Comparison of ENCODE assay signal across 25 mouse cellular contexts in the genomic region with DNA sequence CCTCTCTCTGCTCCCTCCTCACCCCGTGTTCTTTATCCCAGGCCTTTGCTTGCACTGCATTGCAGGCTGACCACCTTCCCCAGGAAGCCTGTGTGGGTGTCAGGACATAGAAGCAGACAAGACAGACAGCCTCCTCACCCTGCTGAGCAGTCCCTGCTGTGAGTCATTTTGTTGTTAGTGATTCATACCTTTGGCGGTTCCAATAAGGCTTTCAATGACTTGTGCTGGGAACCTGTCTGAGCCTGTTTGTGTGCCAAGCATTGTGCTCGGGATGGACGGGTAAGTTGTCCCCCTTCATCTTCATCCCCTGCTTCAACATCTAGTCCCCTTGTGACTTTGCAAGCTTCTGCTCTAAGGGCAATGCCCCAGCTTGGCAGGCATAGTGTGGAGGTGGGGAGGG. TPM values are rescaled to one million over a fixed set of nuclear protein-coding genes. Genes with fewer than 3 reads are reported as not detected.
DNase-seq lines count a peak whose midpoint lies in the region; ATAC-seq and TF ChIP-seq lines count a peak whose summit lies in the region.
"Had no signal": no experiment of that assay in that cellular context is flagged by ENCODE, and none has a peak within 500 bp of the region (broad histone marks: within the 10 kb centered on the region; RNA-seq: fewer than 3 reads in every experiment).

No protein-coding gene starts in this region.

- DNase-seq in frontal cortex, postnatal 14 days (ENCODE audit: low spot score in 2 of 2), result no peak
- DNase-seq in 3T3-L1 (ENCODE audit: low read depth, low spot score), result peak; percentile 86
- no peak for DNase-seq in Patski (ENCODE audit: low read depth, low spot score)
- DNase-seq in forebrain, embryonic 10.5 days (ENCODE audit: extremely low spot score, low spot score), result no peak
- DNase-seq in left cerebral cortex, postnatal 10 days (ENCODE audit: extremely low spot score in 1 of 2, low spot score in 2 of 2), result no peak
- DNase-seq in retina, postnatal 1 day, result no peak

- H3K4me1 ChIP-seq in forebrain, embryonic 10.5 days, result peaks cover 34% of the 10 kb centered on the region

- in situ Hi-C loops in Patski (cut with MboI; ENCODE audit: low pct_unique_long_range_greater_than_20kb), result loop anchor here (10.0 kb wide), 1 partner anchor 131 kb away; a partner anchor contains a TSS

- POLR2A ChIA-PET in Patski (lab: Charles Lee), result no interaction called here

- ATAC-seq in frontal cortex, adult (ENCODE audit: low TSS enrichment), result peak; percentile 64
- ATAC-seq in Patski, result peak; percentile 46

- no peaks in the 10 kb centered on the region for H3K36me3 ChIP-seq in myocyte (ENCODE audit: control insufficient read depth, insufficient read depth)
- no peaks in the 10 kb centered on the region for H3K36me3 ChIP-seq in forebrain, embryonic 10.5 days (replicated peaks)
- H3K36me3 ChIP-seq: embryonic facial prominence, embryonic 13.5 days; hindbrain, embryonic 12.5 days; midbrain, embryonic 12.5 days had no signal

- TF ChIP-seq CTCF in Patski (IDR thresholded peaks at IDR 0.05), result no peak

- H3K27me3 ChIP-seq in Patski (no peaks in the 10 kb centered on the region), myocyte (ENCODE audit: control insufficient read depth, insufficient read depth, insufficient read length) (no peaks in the 10 kb centered on the region)
- H3K27me3 ChIP-seq in forebrain, embryonic 10.5 days (ENCODE audit: poor library complexity, severe bottlenecking), result peaks cover 47% of the 10 kb centered on the region

- no peak overlapping the region for H3K27ac ChIP-seq in forebrain, embryonic 10.5 days
- H3K27ac ChIP-seq: embryonic facial prominence, embryonic 13.5 days; hindbrain, embryonic 12.5 days; midbrain, embryonic 12.5 days had no signal

- no peaks in the 10 kb centered on the region for H3K9me3 ChIP-seq in forebrain, embryonic 10.5 days
- H3K9me3 ChIP-seq: embryonic facial prominence, embryonic 13.5 days; hindbrain, embryonic 12.5 days; midbrain, embryonic 12.5 days had no signal

- H3K79me2 ChIP-seq in myocyte (ENCODE audit: control insufficient read depth, insufficient read depth), result no peaks in the 10 kb centered on the region

- WGBS in forebrain, embryonic 10.5 days, result 69% methylated on average over 4 of the region's 4 CpGs

- intact Hi-C loops in left cerebral cortex, postnatal 10 days (cut with DNase I), result loop anchor here (10.0 kb wide), 1 partner anchor 171 kb away; a partner anchor contains a TSS

- H3K4me3 ChIP-seq in myocyte, result no peak overlapping the region
- H3K4me3 ChIP-seq in forebrain, embryonic 10.5 days, result no peak overlapping the region
- H3K4me3 ChIP-seq: embryonic facial prominence, embryonic 13.5 days; hindbrain, embryonic 12.5 days; midbrain, embryonic 12.5 days had no signal

- CTCF ChIA-PET in Patski (lab: Charles Lee), result interaction anchor here (0.7 to 1.8 kb wide), 16 partner anchors 9 to 169 kb away, joined by 3 to 8 read pairs (median 3); a partner anchor contains a TSS

- H3K4me2 ChIP-seq in myocyte (ENCODE audit: low read depth), result peak overlapping the region; percentile 45
- H3K4me2 ChIP-seq: embryonic facial prominence, embryonic 13.5 days; hindbrain, embryonic 12.5 days; liver, embryonic 11.5 days; midbrain, embryonic 12.5 days had no signal

- no peak for TF ChIP-seq POLR2A in myocyte (IDR thresholded peaks at IDR 0.05; ENCODE audit: insufficient read length, low read depth)

- H3ac ChIP-seq in myocyte (ENCODE audit: control insufficient read depth, insufficient read length), result no peak overlapping the region

TF ChIP-seq in myocyte, 11 proteins besides CTCF, POLR2A, EP300 and RAD21:
- TF ChIP-seq TCF3 (IDR thresholded peaks at IDR 0.05; ENCODE audit: insufficient read length, low read depth) (no peak), MYOG (IDR thresholded peaks at IDR 0.05; ENCODE audit: control insufficient read depth in 1 of 3, insufficient read depth in 1 of 3, insufficient read length in 2 of 3, low read depth in 2 of 3) (no peak), MAX (IDR thresholded peaks at IDR 0.05; ENCODE audit: low read depth) (no peak), E2F4 (IDR thresholded peaks at IDR 0.05; ENCODE audit: insufficient read depth) (no peak), TCF12 (IDR thresholded peaks at IDR 0.05; ENCODE audit: insufficient read depth, poor library complexity, severe bottlenecking) (no peak)

RNA-seq across cellular contexts. Expression of a gene that starts 5.1 kb away (rescaled TPM):
- polyA plus RNA-seq in Patski (2021), result 0.30 TPM
- polyA plus RNA-seq in myocyte (2012; fragmentation: generic; extraction: Trizol), result not detected
- polyA plus RNA-seq in forebrain, embryonic 10.5 days (2016; fragmentation: Nextera tagmentation; extraction: Ambion mirVana), result 0.05 and 0.12 TPM in 2 replicates
- total RNA-seq in left cerebral cortex, postnatal 10 days (2021), result under 1 TPM; 0.16 to 0.17 TPM
- total RNA-seq: gastrocnemius, postnatal 4 days; megakaryocyte, adult 5-6 weeks; monocyte, adult 5-6 weeks had no signal
- polyA plus RNA-seq: liver, postnatal 0 days had no signal

RNA-seq across cellular contexts. Expression of a gene that starts 12.9 kb away (rescaled TPM):
- polyA plus RNA-seq in Patski (2021) (not detected), myocyte (2012; fragmentation: generic; extraction: Trizol) (0.06 TPM)
- polyA plus RNA-seq in forebrain, embryonic 10.5 days (2016; fragmentation: Nextera tagmentation; extraction: Ambion mirVana), result 0.92 and 1.0 TPM in 2 replicates
- not detected for total RNA-seq in left cerebral cortex, postnatal 10 days (2021)
- total RNA-seq: gastrocnemius, postnatal 4 days; heart, adult 8-10 months; heart, postnatal 25 days; left cerebral cortex, adult 18-20 months; megakaryocyte, adult 5-6 weeks; monocyte, adult 5-6 weeks had no signal
- polyA plus RNA-seq: cerebellum, adult 2 months had no signal

RNA-seq across cellular contexts. Expression of a gene that starts 38.6 kb away (rescaled TPM):
- polyA plus RNA-seq in Patski (2021), result not detected
- polyA plus RNA-seq in myocyte (2012; fragmentation: generic; extraction: Trizol), result not detected
- not detected in 2 replicates for polyA plus RNA-seq in forebrain, embryonic 10.5 days (2016; fragmentation: Nextera tagmentation; extraction: Ambion mirVana)
- not detected for total RNA-seq in left cerebral cortex, postnatal 10 days (2021)
- total RNA-seq: heart, adult 8-10 months; heart, postnatal 25 days; left cerebral cortex, adult 18-20 months; megakaryocyte, adult 5-6 weeks; monocyte, adult 5-6 weeks had no signal
- polyA plus RNA-seq: cerebellum, adult 2 months; embryonic facial prominence, embryonic 13.5 days; forebrain, embryonic 16.5 days; heart, embryonic 14.5 days; hindbrain, embryonic 12.5 days; kidney, embryonic 16.5 days; limb, embryonic 11.5 days; midbrain, embryonic 12.5 days; neural tube, embryonic 11.5 days had no signal
